ENCODE assay signal across 9 mouse cellular contexts in genomic region chr10:77164437-77165052, GRCm38 (mm10). TPM values are rescaled to one million over a fixed set of nuclear protein-coding genes. Genes with fewer than 3 reads are reported as not detected.
DNase-seq lines count a peak whose midpoint lies in the region; ATAC-seq and TF ChIP-seq lines count a peak whose summit lies in the region.
"Had no signal": no experiment of that assay in that cellular context is flagged by ENCODE, and none has a peak within 500 bp of the region (broad histone marks: within the 10 kb centered on the region; RNA-seq: fewer than 3 reads in every experiment).

No protein-coding gene starts in this region.

- H3K4me2 ChIP-seq in heart, embryonic 16.5 days (ENCODE audit: low read depth, low read length), result peak overlapping the region; percentile 81
- H3K4me2 ChIP-seq in hindbrain, embryonic 12.5 days (replicated peaks), result peak overlapping the region; percentile 80

- H3K27me3 ChIP-seq in heart, embryonic 16.5 days (ENCODE audit: control insufficient read depth, insufficient read depth, low read length), result 0 out of 2 replicates have a peak, but pooled peaks cover 2% of the 10 kb centered on the region
- peaks cover 2% of the 10 kb centered on the region; the same call in 1 of the 2 replicates for H3K27me3 ChIP-seq in heart, adult 2 months (ENCODE audit: control insufficient read depth, insufficient read depth, low read length)
- peaks cover 22% of the 10 kb centered on the region for H3K27me3 ChIP-seq in hindbrain, embryonic 12.5 days
- no peaks in the 10 kb centered on the region; the same call in 1 of the 2 replicates for H3K27me3 ChIP-seq in thymus, adult 2 months (ENCODE audit: control insufficient read depth, insufficient read depth, low read length)

- peak overlapping the region; percentile 65 for H3K4me3 ChIP-seq in heart, embryonic 16.5 days (ENCODE audit: low read length)
- no peak overlapping the region for H3K4me3 ChIP-seq in heart, adult 2 months
- peak overlapping the region; percentile 45 for H3K4me3 ChIP-seq in hindbrain, embryonic 12.5 days
- no peak overlapping the region for H3K4me3 ChIP-seq in thymus, adult 2 months (ENCODE audit: control insufficient read depth, insufficient read depth, low read length)

- peaks cover 15% of the 10 kb centered on the region for H3K4me1 ChIP-seq in heart, embryonic 16.5 days (ENCODE audit: control insufficient read depth, insufficient read depth, low read length)
- H3K4me1 ChIP-seq in heart, adult 2 months (ENCODE audit: control insufficient read depth, insufficient read depth, low read length), result no peaks in the 10 kb centered on the region
- H3K4me1 ChIP-seq in hindbrain, embryonic 12.5 days, result peaks cover 39% of the 10 kb centered on the region
- H3K4me1 ChIP-seq in thymus, adult 2 months (replicated peaks; ENCODE audit: control insufficient read depth, insufficient read depth, low read length), result no peaks in the 10 kb centered on the region

- H3K36me3 ChIP-seq in heart, embryonic 16.5 days (ENCODE audit: control insufficient read depth, insufficient read depth), result no peaks in the 10 kb centered on the region
- no peaks in the 10 kb centered on the region for H3K36me3 ChIP-seq in heart, adult 2 months (ENCODE audit: control insufficient read depth, insufficient read depth, low read length)
- no peaks in the 10 kb centered on the region for H3K36me3 ChIP-seq in hindbrain, embryonic 12.5 days
- H3K36me3 ChIP-seq in thymus, adult 2 months (ENCODE audit: control insufficient read depth, insufficient read depth, low read length), result no peaks in the 10 kb centered on the region

- DNase-seq in heart, adult 2 months, result no peak
- peak; percentile 56 for DNase-seq in MN1 (ENCODE audit: low spot score)
- peak; percentile 78 for DNase-seq in neural tube, embryonic 10.5 days (ENCODE audit: extremely low spot score, low spot score)
- DNase-seq in thymus, adult 2 months, result no peak
- DNase-seq in thymus, adult 18-20 months, result no peak
- no peak for DNase-seq in testis, postnatal 10 days (ENCODE audit: low spot score)
- DNase-seq: cerebellum, adult 11-12 months had no signal

- intact Hi-C loops in heart, adult 2 months (cut with DNase I), result loop anchor here (5.0 kb wide), 1 partner anchor 38 kb away; no protein-coding TSS in a partner anchor

- no peak for ATAC-seq in heart, embryonic 16.5 days (replicated peaks; ENCODE audit: extremely low read depth, insufficient read depth, low FRiP score)
- ATAC-seq in hindbrain, embryonic 12.5 days (ENCODE audit: low FRiP score), result peak; percentile 46

- TF ChIP-seq EP300 in heart, adult 2 months (IDR thresholded peaks at IDR 0.05; ENCODE audit: insufficient read depth, low read depth, low read length), result no peak

- H3K9me3 ChIP-seq in heart, embryonic 16.5 days (replicated peaks; ENCODE audit: control insufficient read depth, low read length), result no peaks in the 10 kb centered on the region
- H3K9me3 ChIP-seq in hindbrain, embryonic 12.5 days (replicated peaks), result no peaks in the 10 kb centered on the region

- 22% methylated on average over 9 of the region's 9 CpGs for whole genome bisulfite sequencing in heart, embryonic 16.5 days
- WGBS in heart, adult 2 months, result 48% methylated on average over 9 of the region's 9 CpGs
- 3% methylated on average over 9 of the region's 9 CpGs for WGBS in hindbrain, embryonic 12.5 days
- 79% methylated on average over 9 of the region's 9 CpGs for WGBS in thymus, adult 2 months

- H3K9ac ChIP-seq in heart, embryonic 16.5 days (ENCODE audit: low read length), result peak overlapping the region; percentile 75; the same call in 1 of the 2 replicates
- no peak overlapping the region for H3K9ac ChIP-seq in heart, adult 2 months (ENCODE audit: low read depth, low read length)
- H3K9ac ChIP-seq in hindbrain, embryonic 12.5 days, result peak overlapping the region; percentile 58; the same call in 1 of the 2 replicates

- no peak overlapping the region for H3K27ac ChIP-seq in heart, embryonic 16.5 days (ENCODE audit: low read length)
- H3K27ac ChIP-seq in heart, adult 2 months, result no peak overlapping the region
- no peak overlapping the region for H3K27ac ChIP-seq in hindbrain, embryonic 12.5 days
- H3K27ac ChIP-seq in thymus, adult 2 months (ENCODE audit: control insufficient read depth, insufficient read depth, low read length), result no peak overlapping the region

- no peak for TF ChIP-seq POLR2A in heart, adult 2 months (IDR thresholded peaks at IDR 0.05; ENCODE audit: insufficient read depth, low read depth, low read length)
- TF ChIP-seq POLR2A in thymus, adult 2 months (IDR thresholded peaks at IDR 0.05; ENCODE audit: control insufficient read depth, extremely low read depth, insufficient read depth, low read length, poor library complexity), result no peak

- no peak for TF ChIP-seq CTCF in heart, adult 2 months (IDR thresholded peaks at IDR 0.05)
- no peak for TF ChIP-seq CTCF in thymus, adult 2 months (IDR thresholded peaks at IDR 0.05; ENCODE audit: borderline replicate concordance, control insufficient read depth, extremely low read depth, insufficient read depth, low read length, poor library complexity)

- H3K79me2 ChIP-seq in heart, adult 2 months (replicated peaks; ENCODE audit: control insufficient read depth, insufficient read depth, low read length), result no peaks in the 10 kb centered on the region

RNA-seq across cellular contexts. Expression of gene Col18a1, which starts 1.8 kb away (rescaled TPM):
- polyA plus RNA-seq in heart, embryonic 16.5 days (2015; fragmentation: Nextera tagmentation; extraction: Ambion mirVana), result 96.2 and 130 TPM in 2 replicates
- 1 to 10 TPM; 9.3 to 9.8 TPM for total RNA-seq in heart, adult 2 months (2021)
- polyA plus RNA-seq in heart, adult 2 months (2012; rRNA removed), result 12.9 and 13.1 TPM in 2 replicates
- 103 and 109 TPM in 2 replicates for polyA plus RNA-seq in hindbrain, embryonic 12.5 days (2016; fragmentation: Nextera tagmentation; extraction: Ambion mirVana)
- 19.8 and 20.7 TPM in 2 replicates for polyA plus RNA-seq in thymus, adult 2 months (2012; rRNA removed)

Comparison
In these comparisons a context has a peak if more than half of its experiments do, and no peak if none do; other contexts are left out.
1. H3K4me3 ChIP-seq: peak in heart, embryonic 16.5 days (single experiment) and hindbrain, embryonic 12.5 days (single experiment); none in heart, adult 2 months (single experiment) and thymus, adult 2 months (single experiment).
2. DNase-seq: peak in MN1 (single experiment) and neural tube, embryonic 10.5 days (single experiment); none in heart, adult 2 months (0 of 2), thymus, adult 2 months (single experiment), thymus, adult 18-20 months (0 of 2) and testis, postnatal 10 days (single experiment).